Mouse (Mus musculus): Measurements from ENCODE around the gene Tnfrsf1b. TPM values are rescaled to one million over a fixed set of nuclear protein-coding genes. Genes with fewer than 3 reads are reported as not detected.

The Tnfrsf1b gene
- polyA plus RNA-seq, 1 experiment from 2014 or later: 4.4 TPM

DNA sequence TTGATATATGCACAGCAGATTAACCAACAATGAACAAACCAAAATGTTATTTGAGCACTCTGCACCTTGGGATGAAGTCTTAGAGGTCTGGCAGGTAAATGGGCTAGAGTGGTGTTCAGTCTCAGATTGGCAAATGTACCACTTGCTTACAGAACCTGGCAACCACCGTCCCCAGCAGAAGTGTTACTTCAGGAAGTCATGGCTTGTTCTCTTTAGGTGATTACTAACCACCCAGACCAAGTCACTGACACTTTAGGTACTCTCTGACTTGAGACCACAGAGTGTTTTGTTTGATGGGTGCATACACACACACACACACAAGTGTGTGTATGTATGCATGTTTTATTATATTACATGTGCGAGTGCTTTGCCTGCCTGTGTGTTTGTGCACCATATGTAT lies 31.6 kb upstream of the Tnfrsf1b start:
- DNase-seq (ENCODE audit: low spot score) (no peak), ATAC-seq (ENCODE audit: low FRiP score) (no peak)
- Histone ChIP-seq H3K4me1 (replicated peaks; ENCODE audit: control insufficient read depth, insufficient read depth, low read length) (no peaks in the 10 kb centered on the region), H3K9ac (no peak overlapping the region), H3K9me3 (ENCODE audit: control insufficient read depth, low read length) (no peaks in the 10 kb centered on the region), H3K4me3 (replicated peaks; ENCODE audit: low read length) (no peak overlapping the region), H3K27ac (no peak overlapping the region), H3K36me3 (replicated peaks; ENCODE audit: control insufficient read depth, insufficient read depth) (no peaks in the 10 kb centered on the region), H3K27me3 (ENCODE audit: control insufficient read depth, insufficient read depth, low read length) (no peaks in the 10 kb centered on the region), H3K4me2 (replicated peaks) (no peak overlapping the region)
- WGBS: 94% methylated on average over 2 of the region's 2 CpGs

DNA sequence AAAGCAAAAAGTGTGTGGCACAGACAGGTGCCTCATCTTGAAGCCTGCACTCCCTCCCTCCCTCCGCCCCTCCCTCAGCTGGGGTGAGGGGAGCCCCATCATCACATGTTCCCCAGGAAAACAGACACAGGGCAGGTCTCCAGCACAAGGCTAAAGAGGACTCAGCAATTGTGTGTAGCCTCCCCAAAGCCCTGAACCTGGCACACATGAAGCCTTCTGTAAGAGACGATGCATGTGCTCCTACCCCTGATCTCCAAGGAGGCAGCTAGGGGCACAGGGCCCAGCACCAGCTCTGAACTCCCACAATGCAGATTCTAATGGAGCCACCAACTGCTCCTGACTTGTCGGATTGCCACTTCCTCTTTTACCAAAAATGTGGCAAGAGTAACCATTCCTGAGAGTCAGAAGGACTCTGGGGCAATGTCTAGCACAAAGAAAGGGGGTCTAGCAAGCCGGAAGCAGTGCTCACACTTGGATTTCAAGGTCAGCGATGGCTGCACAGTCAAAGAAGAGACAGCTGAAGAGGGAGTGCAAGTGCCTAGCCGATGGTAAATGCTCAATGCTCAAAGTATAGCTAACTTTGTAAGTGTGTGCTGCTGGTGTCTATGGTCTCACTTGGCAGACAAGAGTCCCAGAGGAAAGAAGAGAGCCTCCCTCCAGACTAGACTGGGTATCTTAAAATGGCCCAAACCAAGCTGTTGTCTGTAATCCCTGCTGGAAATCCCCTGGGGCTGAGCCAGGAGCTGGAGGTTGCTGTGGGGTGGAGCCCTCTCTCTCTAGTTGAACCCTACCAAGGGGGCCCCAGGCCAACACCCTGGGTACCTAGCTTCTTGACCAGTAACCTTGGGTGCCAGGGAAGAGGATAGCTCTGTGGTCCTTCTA lies 29.9 kb upstream of the Tnfrsf1b start:
- 78% methylated on average over 6 of the region's 6 CpGs for WGBS
- DNase-seq (ENCODE audit: low spot score) (no peak), ATAC-seq (ENCODE audit: low FRiP score) (no peak)

DNA sequence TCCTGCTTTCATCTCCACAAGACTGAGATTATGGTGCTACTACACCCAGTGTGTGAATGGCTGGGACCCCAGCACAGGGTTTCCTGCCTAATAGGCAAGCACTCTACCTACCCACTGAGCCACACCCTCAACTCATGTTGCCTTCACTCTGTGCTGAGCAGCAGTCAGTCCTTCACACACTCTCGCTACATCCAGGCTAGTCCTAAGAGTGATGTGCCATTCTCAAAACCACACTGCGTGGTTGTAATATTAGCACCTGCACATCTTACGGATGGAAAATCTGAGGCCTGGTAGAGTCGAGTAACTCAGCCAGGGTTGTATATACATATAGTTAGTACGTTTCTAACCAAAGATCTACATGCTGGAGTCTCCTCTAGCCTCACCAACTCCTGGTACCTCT lies 28.2 kb upstream of the Tnfrsf1b start:
- no peaks in the 10 kb centered on the region for H3K4me1 ChIP-seq (replicated peaks; ENCODE audit: control insufficient read depth, insufficient read depth, low read length)
- no peak overlapping the region for H3K4me2 ChIP-seq (replicated peaks)
- H3K36me3 ChIP-seq (replicated peaks; ENCODE audit: control insufficient read depth, insufficient read depth): no peaks in the 10 kb centered on the region
- no peak overlapping the region for H3K27ac ChIP-seq
- ATAC-seq (ENCODE audit: low FRiP score) (no peak), DNase-seq (ENCODE audit: low spot score) (no peak)
- H3K9me3 ChIP-seq (ENCODE audit: control insufficient read depth, low read length): no peaks in the 10 kb centered on the region
- no peak overlapping the region for H3K4me3 ChIP-seq (replicated peaks; ENCODE audit: low read length)
- no peaks in the 10 kb centered on the region for H3K27me3 ChIP-seq (ENCODE audit: control insufficient read depth, insufficient read depth, low read length)
- H3K9ac ChIP-seq: no peak overlapping the region
- WGBS: 94% methylated on average over 5 of the region's 5 CpGs

More for the DNA sequence above, 29.9 kb upstream of the Tnfrsf1b start:
- H3K27me3 ChIP-seq (ENCODE audit: control insufficient read depth, insufficient read depth, low read length): no peaks in the 10 kb centered on the region
- H3K9ac ChIP-seq: no peak overlapping the region
- H3K9me3 ChIP-seq (ENCODE audit: control insufficient read depth, low read length): no peaks in the 10 kb centered on the region
- H3K4me1 ChIP-seq (replicated peaks; ENCODE audit: control insufficient read depth, insufficient read depth, low read length): no peaks in the 10 kb centered on the region
- no peak overlapping the region for H3K4me2 ChIP-seq (replicated peaks)
- no peak overlapping the region for H3K27ac ChIP-seq
- H3K4me3 ChIP-seq (replicated peaks; ENCODE audit: low read length): no peak overlapping the region
- H3K36me3 ChIP-seq (replicated peaks; ENCODE audit: control insufficient read depth, insufficient read depth): no peaks in the 10 kb centered on the region

DNA sequence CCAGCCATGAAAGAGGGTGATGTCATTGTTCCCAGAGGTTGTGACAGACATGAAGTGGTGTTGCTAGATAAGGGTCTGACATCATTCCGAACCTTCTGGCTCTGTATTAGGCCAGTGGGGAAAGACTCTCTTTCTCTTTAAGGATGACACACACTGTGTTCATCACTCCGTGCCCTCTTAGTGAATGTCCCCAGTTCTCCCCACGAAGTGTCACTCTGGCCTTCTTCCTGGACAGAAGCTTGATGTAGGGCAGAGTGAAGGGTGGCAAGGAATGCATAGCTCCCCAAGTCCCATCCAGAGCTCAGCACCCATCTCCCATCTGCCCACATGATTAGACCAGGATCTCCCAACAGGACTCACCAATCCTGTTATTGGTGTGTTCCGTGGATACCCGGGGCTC lies 27.3 kb upstream of the Tnfrsf1b start:
- Histone ChIP-seq H3K36me3 (replicated peaks; ENCODE audit: control insufficient read depth, insufficient read depth) (no peaks in the 10 kb centered on the region), H3K27me3 (ENCODE audit: control insufficient read depth, insufficient read depth, low read length) (no peaks in the 10 kb centered on the region), H3K4me1 (replicated peaks; ENCODE audit: control insufficient read depth, insufficient read depth, low read length) (no peaks in the 10 kb centered on the region), H3K27ac (no peak overlapping the region), H3K4me2 (replicated peaks) (no peak overlapping the region), H3K4me3 (replicated peaks; ENCODE audit: low read length) (no peak overlapping the region), H3K9ac (no peak overlapping the region), H3K9me3 (ENCODE audit: control insufficient read depth, low read length) (no peaks in the 10 kb centered on the region)
- DNase-seq (ENCODE audit: low spot score): no peak
- WGBS: 89% methylated on average over 5 of the region's 5 CpGs
- no peak for ATAC-seq (ENCODE audit: low FRiP score)

DNA sequence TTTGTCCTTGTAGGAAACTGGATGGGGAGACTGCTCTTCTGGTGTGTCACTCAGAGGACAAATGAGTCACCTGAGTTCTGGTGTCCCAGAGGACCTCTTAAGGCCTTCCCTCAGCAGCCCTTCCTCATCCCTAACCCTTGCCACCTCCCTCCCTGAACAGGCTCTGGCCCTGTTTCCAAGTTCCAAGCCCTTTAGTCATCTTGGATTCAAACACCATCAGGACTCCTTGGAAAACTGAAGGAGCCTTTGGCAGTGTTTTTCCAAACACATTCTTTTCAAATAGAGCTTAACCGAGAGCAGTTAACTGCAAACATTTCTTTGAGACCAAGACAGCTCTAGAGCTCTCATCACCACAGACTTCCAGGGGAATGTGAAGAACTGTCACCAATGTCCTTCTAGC lies 26.1 kb upstream of the Tnfrsf1b start:
- Histone ChIP-seq H3K36me3 (replicated peaks; ENCODE audit: control insufficient read depth, insufficient read depth) (no peaks in the 10 kb centered on the region), H3K4me1 (replicated peaks; ENCODE audit: control insufficient read depth, insufficient read depth, low read length) (no peaks in the 10 kb centered on the region), H3K27ac (no peak overlapping the region), H3K9me3 (ENCODE audit: control insufficient read depth, low read length) (no peaks in the 10 kb centered on the region), H3K4me3 (replicated peaks; ENCODE audit: low read length) (no peak overlapping the region), H3K4me2 (replicated peaks) (no peak overlapping the region), H3K27me3 (ENCODE audit: control insufficient read depth, insufficient read depth, low read length) (no peaks in the 10 kb centered on the region), H3K9ac (no peak overlapping the region)
- ATAC-seq (ENCODE audit: low FRiP score): no peak
- 95% methylated on average over 1 of the region's 1 CpGs for WGBS
- DNase-seq (ENCODE audit: low spot score): no peak

DNA sequence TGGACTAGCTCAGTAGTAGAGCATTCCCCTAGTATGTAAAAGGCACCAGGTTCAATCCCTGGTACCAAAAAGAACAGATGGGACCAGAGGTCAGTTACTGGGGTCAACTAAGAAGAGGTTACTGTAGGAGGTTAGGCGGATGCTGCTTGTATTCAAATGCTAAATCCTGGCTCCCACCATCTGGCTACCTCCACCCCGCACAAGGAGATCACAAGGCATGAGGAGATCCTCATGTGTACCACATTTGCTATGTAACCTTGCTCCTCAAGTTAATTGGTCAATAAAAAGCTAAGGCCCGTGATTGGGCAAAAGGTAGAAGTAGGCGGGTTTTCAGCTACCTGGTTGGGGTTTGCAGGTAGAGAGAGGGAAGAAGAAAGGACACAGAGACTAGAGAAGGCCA lies 25.0 kb upstream of the Tnfrsf1b start:
- H3K9me3 ChIP-seq (ENCODE audit: control insufficient read depth, low read length): no peaks in the 10 kb centered on the region
- no peaks in the 10 kb centered on the region for H3K36me3 ChIP-seq (replicated peaks; ENCODE audit: control insufficient read depth, insufficient read depth)
- no peak overlapping the region for H3K4me2 ChIP-seq (replicated peaks)
- DNase-seq (ENCODE audit: low spot score): no peak
- no peak for ATAC-seq (ENCODE audit: low FRiP score)
- no peak overlapping the region for H3K4me3 ChIP-seq (replicated peaks; ENCODE audit: low read length)
- H3K9ac ChIP-seq: no peak overlapping the region
- 86% methylated on average over 4 of the region's 4 CpGs for WGBS
- H3K27me3 ChIP-seq (ENCODE audit: control insufficient read depth, insufficient read depth, low read length): no peaks in the 10 kb centered on the region
- H3K27ac ChIP-seq: no peak overlapping the region
- H3K4me1 ChIP-seq (replicated peaks; ENCODE audit: control insufficient read depth, insufficient read depth, low read length): no peaks in the 10 kb centered on the region

DNA sequence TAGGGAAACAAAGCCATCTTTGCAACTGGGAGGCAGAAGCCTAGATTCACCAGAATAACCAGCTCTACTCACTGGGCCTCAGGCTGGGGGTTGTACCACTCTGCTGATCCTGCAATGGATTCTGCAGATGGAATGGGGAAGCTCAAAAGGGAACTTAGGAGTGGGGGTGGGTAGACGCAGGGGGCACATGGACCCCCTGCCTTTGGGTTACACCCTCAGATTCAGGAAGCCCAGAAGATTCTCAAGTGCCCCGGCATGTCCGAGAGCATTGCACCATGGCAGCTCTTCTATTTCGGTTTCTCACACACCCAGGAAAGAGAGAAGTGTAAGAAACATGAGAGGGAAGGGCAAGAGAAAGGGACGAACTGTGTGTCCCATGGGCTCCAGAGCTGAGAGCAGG lies 23.5 kb upstream of the Tnfrsf1b start:
- Histone ChIP-seq H3K27me3 (ENCODE audit: control insufficient read depth, insufficient read depth, low read length) (no peaks in the 10 kb centered on the region), H3K36me3 (replicated peaks; ENCODE audit: control insufficient read depth, insufficient read depth) (no peaks in the 10 kb centered on the region), H3K4me3 (replicated peaks; ENCODE audit: low read length) (no peak overlapping the region), H3K27ac (no peak overlapping the region), H3K4me1 (replicated peaks; ENCODE audit: control insufficient read depth, insufficient read depth, low read length) (no peaks in the 10 kb centered on the region), H3K9ac (no peak overlapping the region), H3K4me2 (replicated peaks) (no peak overlapping the region), H3K9me3 (ENCODE audit: control insufficient read depth, low read length) (no peaks in the 10 kb centered on the region)
- 89% methylated on average over 5 of the region's 5 CpGs for WGBS
- ATAC-seq (ENCODE audit: low FRiP score) (no peak), DNase-seq (ENCODE audit: low spot score) (no peak)

DNA sequence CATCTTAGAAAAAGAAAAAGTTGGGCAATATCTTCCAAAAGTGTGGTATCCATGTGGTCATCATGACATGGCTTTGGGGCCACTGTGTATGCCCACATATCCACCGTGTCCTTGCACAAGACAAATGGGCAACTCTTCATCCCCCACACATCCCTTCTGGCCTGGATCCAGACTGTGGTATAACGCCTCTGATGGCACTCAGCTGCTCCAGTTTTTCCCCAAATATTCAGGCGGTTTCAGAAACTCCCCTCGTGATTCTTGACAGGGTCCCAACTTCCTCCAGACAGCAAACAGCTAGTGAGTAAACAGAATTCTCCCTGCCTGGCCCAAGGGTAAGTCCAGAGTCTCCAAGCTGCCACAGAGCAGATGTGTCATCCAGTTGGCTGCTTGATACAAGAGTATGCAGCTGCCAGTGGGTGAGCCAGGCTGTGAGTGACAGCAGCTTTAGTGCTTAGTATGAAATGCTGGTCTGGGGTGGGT lies 21.0 kb upstream of the Tnfrsf1b start:
- no peak overlapping the region for H3K4me3 ChIP-seq (replicated peaks; ENCODE audit: low read length)
- no peak for DNase-seq (ENCODE audit: low spot score)
- ATAC-seq (ENCODE audit: low FRiP score): no peak

DNA sequence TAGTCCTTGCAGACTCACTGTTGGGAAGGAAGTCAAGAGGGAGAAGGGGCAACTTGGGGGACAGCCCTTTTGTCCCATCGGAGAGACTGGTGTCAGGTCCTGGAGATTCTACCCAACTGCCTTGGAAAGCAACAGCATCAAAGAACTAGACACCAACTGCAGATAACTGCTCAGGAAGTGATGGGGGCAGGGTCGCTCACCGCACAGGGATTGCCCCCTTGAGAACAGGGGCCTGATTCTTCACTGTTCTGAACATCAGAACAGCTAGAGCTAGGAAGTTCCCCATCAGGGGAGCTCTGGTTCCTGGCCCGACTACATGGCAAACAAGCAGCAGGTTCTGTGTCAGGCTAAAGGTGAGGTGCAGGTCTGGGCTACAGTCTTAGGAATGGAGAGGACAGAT lies 19.8 kb upstream of the Tnfrsf1b start:
- Histone ChIP-seq H3K4me2 (replicated peaks) (no peak overlapping the region), H3K27ac (no peak overlapping the region), H3K4me1 (replicated peaks; ENCODE audit: control insufficient read depth, insufficient read depth, low read length) (no peaks in the 10 kb centered on the region), H3K4me3 (replicated peaks; ENCODE audit: low read length) (no peak overlapping the region), H3K9ac (no peak overlapping the region), H3K9me3 (ENCODE audit: control insufficient read depth, low read length) (no peaks in the 10 kb centered on the region), H3K36me3 (replicated peaks; ENCODE audit: control insufficient read depth, insufficient read depth) (no peaks in the 10 kb centered on the region), H3K27me3 (ENCODE audit: control insufficient read depth, insufficient read depth, low read length) (no peaks in the 10 kb centered on the region)
- ATAC-seq (ENCODE audit: low FRiP score): no peak
- no peak for DNase-seq (ENCODE audit: low spot score)
- WGBS: 85% methylated on average over 4 of the region's 4 CpGs

More for the DNA sequence above, 21.0 kb upstream of the Tnfrsf1b start:
- H3K36me3 ChIP-seq (replicated peaks; ENCODE audit: control insufficient read depth, insufficient read depth): no peaks in the 10 kb centered on the region
- H3K27ac ChIP-seq: no peak overlapping the region
- no peak overlapping the region for H3K4me2 ChIP-seq (replicated peaks)
- 81% methylated on average over 4 of the region's 4 CpGs for WGBS
- H3K9ac ChIP-seq: no peak overlapping the region
- no peaks in the 10 kb centered on the region for H3K9me3 ChIP-seq (ENCODE audit: control insufficient read depth, low read length)
- no peaks in the 10 kb centered on the region for H3K27me3 ChIP-seq (ENCODE audit: control insufficient read depth, insufficient read depth, low read length)
- no peaks in the 10 kb centered on the region for H3K4me1 ChIP-seq (replicated peaks; ENCODE audit: control insufficient read depth, insufficient read depth, low read length)

Measured in hindbrain, embryonic 14.5 days (tissue).